ENCODE assay signal across 11 mouse cellular contexts in genomic region chr10:59289062-59289461, GRCm38 (mm10). TPM values are rescaled to one million over a fixed set of nuclear protein-coding genes. Genes with fewer than 3 reads are reported as not detected.
DNase-seq lines count a peak whose midpoint lies in the region; ATAC-seq and TF ChIP-seq lines count a peak whose summit lies in the region.
"Had no signal": no experiment of that assay in that cellular context is flagged by ENCODE, and none has a peak within 500 bp of the region (broad histone marks: within the 10 kb centered on the region; RNA-seq: fewer than 3 reads in every experiment).

No protein-coding gene starts in this region.

- WGBS in kidney, postnatal 0 days, result 56% methylated on average over 8 of the region's 8 CpGs
- WGBS in kidney, embryonic 16.5 days, result 60% methylated on average over 8 of the region's 8 CpGs
- 84% methylated on average over 8 of the region's 8 CpGs for WGBS in thymus, adult 2 months
- 52% methylated on average over 8 of the region's 8 CpGs for WGBS in small intestine, adult 2 months

- H3K27ac ChIP-seq in kidney, postnatal 0 days, result no peak overlapping the region
- no peak overlapping the region for H3K27ac ChIP-seq in kidney, embryonic 16.5 days (ENCODE audit: low read length)
- no peak overlapping the region for H3K27ac ChIP-seq in thymus, adult 2 months (ENCODE audit: control insufficient read depth, insufficient read depth, low read length)
- no peak overlapping the region for H3K27ac ChIP-seq in small intestine, adult 2 months (ENCODE audit: insufficient read depth, low read depth, low read length)
- H3K27ac ChIP-seq: hindbrain, embryonic 15.5 days; limb, embryonic 12.5 days; midbrain, embryonic 10.5 days had no signal

- no peak overlapping the region for H3K4me2 ChIP-seq in kidney, postnatal 0 days (ENCODE audit: low read length)
- no peak overlapping the region for H3K4me2 ChIP-seq in kidney, embryonic 16.5 days (replicated peaks; ENCODE audit: low read depth, low read length)
- H3K4me2 ChIP-seq: hindbrain, embryonic 15.5 days; limb, embryonic 12.5 days had no signal

- peak; percentile 65 for TF ChIP-seq CTCF in kidney, postnatal 0 days (IDR thresholded peaks at IDR 0.05; ENCODE audit: low read depth)
- no peak for TF ChIP-seq CTCF in thymus, adult 2 months (IDR thresholded peaks at IDR 0.05; ENCODE audit: borderline replicate concordance, control insufficient read depth, extremely low read depth, insufficient read depth, low read length, poor library complexity)
- TF ChIP-seq CTCF in small intestine, adult 2 months (IDR thresholded peaks at IDR 0.05; ENCODE audit: extremely low read depth, insufficient read length, insufficient replicate concordance, low read depth, low read length), result 0 out of 2 replicates have a peak, but pooled peaks have one; percentile 22

- no peak for ATAC-seq in CD4-positive, CD25-positive, alpha-beta regulatory T cell, adult 4 months
- ATAC-seq in kidney, postnatal 0 days (replicated peaks; ENCODE audit: low FRiP score, low read depth), result no peak
- ATAC-seq in kidney, embryonic 16.5 days (ENCODE audit: low FRiP score, low TSS enrichment), result no peak

- H3K27me3 ChIP-seq in kidney, postnatal 0 days (ENCODE audit: insufficient read depth, low read length), result no peaks in the 10 kb centered on the region
- no peaks in the 10 kb centered on the region for H3K27me3 ChIP-seq in kidney, embryonic 16.5 days (ENCODE audit: insufficient read depth, low read length)
- no peaks in the 10 kb centered on the region for H3K27me3 ChIP-seq in thymus, adult 2 months (ENCODE audit: control insufficient read depth, insufficient read depth, low read length)
- no peaks in the 10 kb centered on the region for H3K27me3 ChIP-seq in small intestine, adult 2 months (ENCODE audit: control insufficient read depth, insufficient read depth, low read length)
- H3K27me3 ChIP-seq: hindbrain, embryonic 15.5 days; limb, embryonic 12.5 days had no signal

- H3K9ac ChIP-seq in kidney, postnatal 0 days (ENCODE audit: low read depth, low read length), result no peak overlapping the region
- no peak overlapping the region for H3K9ac ChIP-seq in kidney, embryonic 16.5 days (replicated peaks; ENCODE audit: low read length)
- H3K9ac ChIP-seq: hindbrain, embryonic 15.5 days; limb, embryonic 12.5 days had no signal

- H3K4me3 ChIP-seq in kidney, postnatal 0 days (replicated peaks; ENCODE audit: low read depth, low read length), result no peak overlapping the region
- H3K4me3 ChIP-seq in kidney, embryonic 16.5 days (ENCODE audit: low read length), result no peak overlapping the region
- no peak overlapping the region for H3K4me3 ChIP-seq in thymus, adult 2 months (ENCODE audit: control insufficient read depth, insufficient read depth, low read length)
- H3K4me3 ChIP-seq in small intestine, adult 2 months (ENCODE audit: low read depth, low read length), result no peak overlapping the region
- H3K4me3 ChIP-seq: hindbrain, embryonic 15.5 days; limb, embryonic 12.5 days; midbrain, embryonic 10.5 days had no signal

- DNase-seq in CD4-positive, CD25-positive, alpha-beta regulatory T cell, adult 2 months (ENCODE audit: low read depth, low spot score), result peak; percentile 62
- DNase-seq in kidney, postnatal 0 days (ENCODE audit: low spot score), result no peak
- peak; percentile 11 for DNase-seq in thymus, postnatal 0 days (ENCODE audit: low spot score)
- DNase-seq in thymus, adult 2 months, result no peak
- no peak for DNase-seq in layer of hippocampus, postnatal 36 days

- no peaks in the 10 kb centered on the region for H3K36me3 ChIP-seq in kidney, postnatal 0 days (ENCODE audit: insufficient read depth, low read length)
- H3K36me3 ChIP-seq in kidney, embryonic 16.5 days (ENCODE audit: insufficient read depth, low read length), result no peaks in the 10 kb centered on the region
- no peaks in the 10 kb centered on the region for H3K36me3 ChIP-seq in thymus, adult 2 months (ENCODE audit: control insufficient read depth, insufficient read depth, low read length)
- no peaks in the 10 kb centered on the region for H3K36me3 ChIP-seq in small intestine, adult 2 months (ENCODE audit: control insufficient read depth, insufficient read depth, low read length)
- H3K36me3 ChIP-seq: hindbrain, embryonic 15.5 days; limb, embryonic 12.5 days; midbrain, embryonic 10.5 days had no signal

- H3K4me1 ChIP-seq in kidney, postnatal 0 days (replicated peaks; ENCODE audit: insufficient read depth, low read length), result no peaks in the 10 kb centered on the region
- H3K4me1 ChIP-seq in kidney, embryonic 16.5 days (ENCODE audit: insufficient read depth, low read length), result no peaks in the 10 kb centered on the region
- H3K4me1 ChIP-seq in thymus, adult 2 months (replicated peaks; ENCODE audit: control insufficient read depth, insufficient read depth, low read length), result no peaks in the 10 kb centered on the region
- H3K4me1 ChIP-seq in small intestine, adult 2 months (ENCODE audit: control insufficient read depth, insufficient read depth, insufficient read length, low read length), result peaks cover 18% of the 10 kb centered on the region
- H3K4me1 ChIP-seq: hindbrain, embryonic 15.5 days; limb, embryonic 12.5 days; midbrain, embryonic 10.5 days had no signal

- TF ChIP-seq POLR2A in thymus, adult 2 months (IDR thresholded peaks at IDR 0.05; ENCODE audit: control insufficient read depth, extremely low read depth, insufficient read depth, low read length, poor library complexity), result no peak
- no peak for TF ChIP-seq POLR2A in small intestine, adult 2 months (IDR thresholded peaks at IDR 0.05; ENCODE audit: low read depth, low read length)

- no peaks in the 10 kb centered on the region for H3K9me3 ChIP-seq in kidney, postnatal 0 days (replicated peaks; ENCODE audit: low read length)
- H3K9me3 ChIP-seq in kidney, embryonic 16.5 days (ENCODE audit: low read length), result no peaks in the 10 kb centered on the region
- H3K9me3 ChIP-seq: hindbrain, embryonic 15.5 days; limb, embryonic 12.5 days; midbrain, embryonic 10.5 days had no signal

RNA-seq across cellular contexts. Expression of gene P4ha1, which starts 34.0 kb away (rescaled TPM):
- polyA plus RNA-seq in CD4-positive, CD25-positive, alpha-beta regulatory T cell, adult 4 months (2017; shearing (Covaris generic)), result 10 to 100 TPM; 53.7 to 54.3 TPM
- polyA plus RNA-seq in kidney, postnatal 0 days (2015; fragmentation: Nextera tagmentation; extraction: Ambion mirVana), result 27.9 and 31.3 TPM in 2 replicates
- polyA plus RNA-seq in kidney, embryonic 16.5 days (2015; fragmentation: Nextera tagmentation; extraction: Ambion mirVana), result 72.5 and 78.0 TPM in 2 replicates
- 16.3 and 18.2 TPM in 2 replicates for polyA plus RNA-seq in thymus, postnatal 0 days (2015; fragmentation: Nextera tagmentation; extraction: Ambion mirVana)
- polyA plus RNA-seq in thymus, adult 2 months (2012; rRNA removed), result 10.6 and 11.0 TPM in 2 replicates
- 1.2 and 1.7 TPM in 2 replicates for polyA plus RNA-seq in small intestine, adult 2 months (2012; rRNA removed)
- 10 to 100 TPM; 58.0 to 69.5 TPM for total RNA-seq in layer of hippocampus, postnatal 36 days (2021)

Comparison
In these comparisons a context has a peak if more than half of its experiments do, and no peak if none do; other contexts are left out.
1. DNase-seq: peak in CD4-positive, CD25-positive, alpha-beta regulatory T cell, adult 2 months (single experiment) and thymus, postnatal 0 days (single experiment); none in kidney, postnatal 0 days (single experiment), thymus, adult 2 months (single experiment) and layer of hippocampus, postnatal 36 days (0 of 2).